Mouse (Mus musculus): ENCODE measurements around the gene Frs3.

Frs3 gene

GRCm38 (mm10) chr17:47730633-47731575, 42.1 kb downstream of the Frs3 start:
- no peak for DNase-seq (ENCODE audit: extremely low read depth, insufficient read length, low spot score)

GRCm38 (mm10) chr17:47735553-47736100, 46.8 kb downstream of the Frs3 start:
- no peak for DNase-seq (ENCODE audit: extremely low read depth, insufficient read length, low spot score)

- peak; percentile 91 for DNase-seq (ENCODE audit: extremely low read depth, insufficient read length, low spot score)
These were observed 48.0 kb downstream of the Frs3 start, which contains the start of gene Tfeb for GRCm38 (mm10) chr17:47736856-47737255. Gene Tfeb, plus strand, starts transcription at chr17:47737030.

GRCm38 (mm10) chr17:47737271-47738065, 48.6 kb downstream of the Frs3 start:
- peak; percentile 95 for DNase-seq (ENCODE audit: extremely low read depth, insufficient read length, low spot score)

GRCm38 (mm10) chr17:47738066-47738878, 49.4 kb downstream of the Frs3 start:
- DNase-seq (ENCODE audit: extremely low read depth, insufficient read length, low spot score), result no peak

- DNase-seq (ENCODE audit: extremely low read depth, insufficient read length, low spot score), result peak; percentile 49
These were observed 50.3 kb downstream of the Frs3 start for GRCm38 (mm10) chr17:47738879-47739798.

- no peak for DNase-seq (ENCODE audit: extremely low read depth, insufficient read length, low spot score)
These were observed 51.4 kb downstream of the Frs3 start for GRCm38 (mm10) chr17:47740186-47740585.

GRCm38 (mm10) chr17:47742991-47743734, 54.3 kb downstream of the Frs3 start:
- DNase-seq (ENCODE audit: extremely low read depth, insufficient read length, low spot score), result no peak

- no peak for DNase-seq (ENCODE audit: extremely low read depth, insufficient read length, low spot score)
These were observed 55.3 kb downstream of the Frs3 start for GRCm38 (mm10) chr17:47744086-47744485.

- DNase-seq (ENCODE audit: extremely low read depth, insufficient read length, low spot score), result no peak
These were observed 56.0 kb downstream of the Frs3 start for GRCm38 (mm10) chr17:47744746-47745368.

- peak; percentile 79 for DNase-seq (ENCODE audit: extremely low read depth, insufficient read length, low spot score)
These were observed 60.1 kb downstream of the Frs3 start for GRCm38 (mm10) chr17:47748791-47749553.

GRCm38 (mm10) chr17:47749626-47750025, 60.8 kb downstream of the Frs3 start:
- DNase-seq (ENCODE audit: extremely low read depth, insufficient read length, low spot score), result no peak

- no peak for DNase-seq (ENCODE audit: extremely low read depth, insufficient read length, low spot score)
These were observed 61.3 kb downstream of the Frs3 start for GRCm38 (mm10) chr17:47750101-47750500.

- DNase-seq (ENCODE audit: extremely low read depth, insufficient read length, low spot score), result no peak
These were observed 63.0 kb downstream of the Frs3 start for GRCm38 (mm10) chr17:47751811-47752210.

- DNase-seq (ENCODE audit: extremely low read depth, insufficient read length, low spot score), result no peak
These were observed 64.4 kb downstream of the Frs3 start for GRCm38 (mm10) chr17:47753130-47753775.

Measured in 3134 (cell line).